Mouse (Mus musculus): ENCODE measurements around the gene Atp11a. TPM values are rescaled to one million over a fixed set of nuclear protein-coding genes. Genes with fewer than 3 reads are reported as not detected.

Atp11a gene
- total RNA-seq, 1 experiment, result 65.9 TPM

DNA sequence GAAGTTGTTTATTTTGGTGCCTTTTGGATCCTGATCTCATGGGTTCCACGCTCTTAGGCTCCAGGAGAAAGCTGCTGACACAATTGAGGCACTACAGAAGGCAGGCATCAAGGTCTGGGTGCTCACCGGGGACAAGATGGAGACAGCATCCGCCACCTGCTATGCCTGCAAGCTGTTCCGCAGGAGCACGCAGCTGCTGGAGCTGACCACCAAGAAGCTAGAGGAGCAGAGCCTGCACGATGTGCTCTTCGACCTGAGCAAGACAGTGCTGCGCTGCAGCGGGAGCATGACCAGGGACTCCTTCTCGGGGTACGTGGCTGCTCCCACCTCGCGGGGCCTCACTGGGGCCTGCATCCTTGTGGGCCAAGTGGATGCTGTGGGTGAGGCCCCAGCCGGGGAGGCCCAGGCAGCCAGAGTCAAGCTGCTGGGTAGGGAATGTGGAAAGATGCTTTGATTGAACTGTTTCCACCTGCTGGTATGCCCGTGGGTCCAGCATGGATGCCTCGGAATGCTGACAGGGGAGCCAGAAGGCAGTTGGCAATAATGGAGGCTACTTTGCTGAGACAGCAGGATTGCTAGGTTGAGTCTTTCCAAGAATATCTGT lies 87.6 kb downstream of the Atp11a start:
- DNase-seq (ENCODE audit: low read depth, low spot score), result no peak
- no peaks in the 10 kb centered on the region for H3K4me1 ChIP-seq (ENCODE audit: control insufficient read depth in 2 of 2, insufficient read depth in 2 of 2, low read length in 2 of 2, poor library complexity in 1 of 2)
- TF ChIP-seq ZC3H11A (IDR thresholded peaks at IDR 0.05; ENCODE audit: borderline replicate concordance, low read depth, low read length), result no peak
- no peak for TF ChIP-seq CHD2 (IDR thresholded peaks at IDR 0.05; ENCODE audit: low read depth, low read length)
- no peak for TF ChIP-seq MAFK (IDR thresholded peaks at IDR 0.05; ENCODE audit: insufficient read depth, low read depth, low read length)
- no peak for TF ChIP-seq ZNF384 (IDR thresholded peaks at IDR 0.05; ENCODE audit: low read depth, low read length)
- no peak for TF ChIP-seq HCFC1 (IDR thresholded peaks at IDR 0.05; ENCODE audit: borderline replicate concordance, insufficient read depth, low read length)
- H3K27ac ChIP-seq (ENCODE audit: insufficient read depth, low read depth, low read length, poor library complexity, severe bottlenecking), result no peak overlapping the region
- in situ Hi-C loops (cut with MboI; ENCODE audit: low sequenced_read_pairs in 2 of 2, unreplicated experiment in 2 of 2), result no loop called here
- no peak overlapping the region for H3K9ac ChIP-seq (ENCODE audit: insufficient read depth, low read depth, low read length, poor library complexity, severe bottlenecking)
- no peak overlapping the region for H3K4me3 ChIP-seq (ENCODE audit: insufficient read depth in 1 of 2, low read depth in 1 of 2, low read length in 2 of 2, poor library complexity in 1 of 2, severe bottlenecking in 1 of 2)
- H3K36me3 ChIP-seq (ENCODE audit: control insufficient read depth, insufficient read depth, low read length, poor library complexity, severe bottlenecking), result peaks cover 9% of the 10 kb centered on the region; the same call in 1 of the 2 replicates
- H3K9me3 ChIP-seq (ENCODE audit: control insufficient read depth, insufficient read depth, low read depth, low read length), result no peaks in the 10 kb centered on the region

DNA sequence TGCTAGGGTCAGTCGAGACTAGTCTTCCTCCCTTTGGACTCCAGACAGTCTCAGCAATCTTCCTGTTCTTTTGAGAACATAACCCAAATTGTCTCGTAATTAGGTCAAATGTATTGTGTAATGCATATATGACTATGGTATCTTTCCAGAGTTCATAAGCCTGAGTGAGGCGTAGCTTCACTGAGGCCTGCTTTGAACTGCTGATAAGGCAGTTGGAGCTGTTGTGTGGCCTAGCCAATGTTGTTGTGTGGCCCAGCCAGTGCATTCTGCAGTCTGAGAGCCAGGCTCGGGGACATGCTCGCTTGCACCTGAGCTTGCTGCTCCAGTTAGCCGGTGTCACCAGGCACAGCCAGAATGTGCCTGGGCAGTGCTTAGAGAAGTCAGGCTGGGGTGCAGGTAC lies 89.6 kb downstream of the Atp11a start:
- in situ Hi-C loops (cut with MboI; ENCODE audit: low sequenced_read_pairs in 2 of 2, unreplicated experiment in 2 of 2), result no loop called here
- H3K36me3 ChIP-seq (ENCODE audit: control insufficient read depth, insufficient read depth, low read length, poor library complexity, severe bottlenecking), result peaks cover 12% of the 10 kb centered on the region; the same call in 1 of the 2 replicates

DNA sequence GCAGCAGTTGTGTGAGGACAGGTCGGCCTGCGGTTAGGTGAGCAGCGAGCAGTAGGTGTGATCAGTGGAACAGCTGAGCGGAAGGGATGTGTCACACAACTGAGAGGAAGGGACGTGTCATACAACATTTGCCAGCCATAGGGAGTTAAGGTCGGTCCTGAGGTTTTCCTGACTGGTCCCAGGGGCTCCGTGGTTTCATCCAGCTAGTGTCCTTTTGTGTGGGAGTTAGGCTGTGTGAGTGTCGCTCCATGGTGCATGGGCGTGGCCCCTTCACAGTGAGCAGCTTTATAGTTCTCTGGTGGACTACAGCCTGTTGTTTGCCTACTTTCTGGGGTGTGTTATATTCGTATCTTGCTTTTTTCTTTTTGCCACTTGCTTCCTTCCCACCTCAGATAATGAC lies 94.4 kb downstream of the Atp11a start:
- no peak for DNase-seq (ENCODE audit: low read depth, low spot score)
- Histone ChIP-seq H3K4me1 (ENCODE audit: control insufficient read depth in 2 of 2, insufficient read depth in 2 of 2, low read length in 2 of 2, poor library complexity in 1 of 2) (no peaks in the 10 kb centered on the region), H3K27ac (ENCODE audit: insufficient read depth, low read depth, low read length, poor library complexity, severe bottlenecking) (no peak overlapping the region; the same call in 1 of the 2 replicates), H3K9me3 (ENCODE audit: control insufficient read depth, insufficient read depth, low read depth, low read length) (no peaks in the 10 kb centered on the region), H3K4me3 (ENCODE audit: insufficient read depth in 1 of 2, low read depth in 1 of 2, low read length in 2 of 2, poor library complexity in 1 of 2, severe bottlenecking in 1 of 2) (no peak overlapping the region), H3K9ac (ENCODE audit: insufficient read depth, low read depth, low read length, poor library complexity, severe bottlenecking) (no peak overlapping the region), H3K36me3 (ENCODE audit: control insufficient read depth, insufficient read depth, low read length, poor library complexity, severe bottlenecking) (peaks cover 6% of the 10 kb centered on the region; the same call in 1 of the 2 replicates)
- TF ChIP-seq HCFC1 (IDR thresholded peaks at IDR 0.05; ENCODE audit: borderline replicate concordance, insufficient read depth, low read length), result no peak
- no peak for TF ChIP-seq CHD2 (IDR thresholded peaks at IDR 0.05; ENCODE audit: low read depth, low read length)
- TF ChIP-seq ZC3H11A (IDR thresholded peaks at IDR 0.05; ENCODE audit: borderline replicate concordance, low read depth, low read length), result no peak
- TF ChIP-seq ZNF384 (IDR thresholded peaks at IDR 0.05; ENCODE audit: low read depth, low read length), result no peak
- no peak for TF ChIP-seq MAFK (IDR thresholded peaks at IDR 0.05; ENCODE audit: insufficient read depth, low read depth, low read length)
- in situ Hi-C loops (cut with MboI; ENCODE audit: low sequenced_read_pairs in 2 of 2, unreplicated experiment in 2 of 2), result no loop called here

More for the DNA sequence above, 89.6 kb downstream of the Atp11a start:
- H3K9ac ChIP-seq (ENCODE audit: insufficient read depth, low read depth, low read length, poor library complexity, severe bottlenecking), result no peak overlapping the region
- TF ChIP-seq ZNF384 (IDR thresholded peaks at IDR 0.05; ENCODE audit: low read depth, low read length), result no peak
- TF ChIP-seq MAFK (IDR thresholded peaks at IDR 0.05; ENCODE audit: insufficient read depth, low read depth, low read length), result no peak
- TF ChIP-seq HCFC1 (IDR thresholded peaks at IDR 0.05; ENCODE audit: borderline replicate concordance, insufficient read depth, low read length), result no peak
- no peak for TF ChIP-seq CHD2 (IDR thresholded peaks at IDR 0.05; ENCODE audit: low read depth, low read length)
- TF ChIP-seq ZC3H11A (IDR thresholded peaks at IDR 0.05; ENCODE audit: borderline replicate concordance, low read depth, low read length), result no peak
- H3K9me3 ChIP-seq (ENCODE audit: control insufficient read depth, insufficient read depth, low read depth, low read length), result no peaks in the 10 kb centered on the region
- H3K4me1 ChIP-seq (ENCODE audit: control insufficient read depth in 2 of 2, insufficient read depth in 2 of 2, low read length in 2 of 2, poor library complexity in 1 of 2), result no peaks in the 10 kb centered on the region
- H3K27ac ChIP-seq (ENCODE audit: insufficient read depth, low read depth, low read length, poor library complexity, severe bottlenecking), result no peak overlapping the region
- no peak for DNase-seq (ENCODE audit: low read depth, low spot score)
- H3K4me3 ChIP-seq (ENCODE audit: insufficient read depth in 1 of 2, low read depth in 1 of 2, low read length in 2 of 2, poor library complexity in 1 of 2, severe bottlenecking in 1 of 2), result no peak overlapping the region

DNA sequence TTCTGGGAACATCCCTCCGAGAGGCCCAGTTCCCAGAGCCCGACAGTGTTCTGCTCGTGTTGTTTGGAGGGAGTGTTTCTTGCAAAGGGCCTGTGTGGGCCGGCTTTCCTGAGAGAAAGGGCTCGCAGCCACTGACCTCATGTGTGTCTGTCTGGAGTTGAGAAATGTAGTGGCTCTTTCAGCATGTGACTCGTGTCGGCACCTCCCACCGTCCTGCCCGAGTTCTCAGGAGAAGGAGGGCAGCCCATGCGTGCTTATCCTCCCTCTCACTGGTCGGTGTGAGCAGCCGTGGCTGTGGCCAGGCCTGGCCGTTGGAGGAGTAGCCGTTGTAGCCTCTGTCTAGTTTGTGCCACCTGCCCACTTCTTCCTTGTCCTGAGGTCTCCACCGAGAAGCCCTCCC lies 99.2 kb downstream of the Atp11a start:
- Histone ChIP-seq H3K27ac (ENCODE audit: insufficient read depth, low read depth, low read length, poor library complexity, severe bottlenecking) (no peak overlapping the region), H3K4me3 (ENCODE audit: insufficient read depth in 1 of 2, low read depth in 1 of 2, low read length in 2 of 2, poor library complexity in 1 of 2, severe bottlenecking in 1 of 2) (no peak overlapping the region), H3K4me1 (ENCODE audit: control insufficient read depth in 2 of 2, insufficient read depth in 2 of 2, low read length in 2 of 2, poor library complexity in 1 of 2) (peaks cover 3% of the 10 kb centered on the region in 2 experiments; a peak in 1 of 4 replicates), H3K9me3 (ENCODE audit: control insufficient read depth, insufficient read depth, low read depth, low read length) (no peaks in the 10 kb centered on the region), H3K9ac (ENCODE audit: insufficient read depth, low read depth, low read length, poor library complexity, severe bottlenecking) (no peak overlapping the region), H3K36me3 (ENCODE audit: control insufficient read depth, insufficient read depth, low read length, poor library complexity, severe bottlenecking) (peaks cover 3% of the 10 kb centered on the region; the same call in 1 of the 2 replicates)
- TF ChIP-seq ZNF384 (IDR thresholded peaks at IDR 0.05; ENCODE audit: low read depth, low read length) (no peak), CHD2 (IDR thresholded peaks at IDR 0.05; ENCODE audit: low read depth, low read length) (no peak), HCFC1 (IDR thresholded peaks at IDR 0.05; ENCODE audit: borderline replicate concordance, insufficient read depth, low read length) (no peak), ZC3H11A (IDR thresholded peaks at IDR 0.05; ENCODE audit: borderline replicate concordance, low read depth, low read length) (no peak), MAFK (IDR thresholded peaks at IDR 0.05; ENCODE audit: insufficient read depth, low read depth, low read length) (no peak)
- in situ Hi-C loops (cut with MboI; ENCODE audit: low sequenced_read_pairs in 2 of 2, unreplicated experiment in 2 of 2), result no loop called here
- no peak for DNase-seq (ENCODE audit: low read depth, low spot score)
